Mouse (Mus musculus): ENCODE results near the gene Gm10642. TPM values are rescaled to one million over a fixed set of nuclear protein-coding genes. Genes with fewer than 3 reads are reported as not detected.

Gene Gm10642
- 0.49 and 0.62 TPM in 2 replicates for polyA plus RNA-seq (2015; fragmentation: Nextera tagmentation; extraction: Ambion mirVana)

- H3K27me3 ChIP-seq = no peaks in the 10 kb centered on the region
- peak within 1 kb of the TSS; percentile 96 for H3K4me3 ChIP-seq (replicated peaks)
- peak; percentile 76 for ATAC-seq
- H3K4me1 ChIP-seq (replicated peaks) = peaks cover 42% of the 10 kb centered on the region
- no peaks in the 10 kb centered on the region for H3K9me3 ChIP-seq
- no peaks in the 10 kb centered on the region for H3K36me3 ChIP-seq
- H3K27ac ChIP-seq = peak within 1 kb of the TSS; percentile 96
- under 1% methylated on average over 70 of the region's 72 CpGs for WGBS
- peak within 1 kb of the TSS; percentile 71 for H3K4me2 ChIP-seq (replicated peaks)
- peak within 1 kb of the TSS; percentile 96 for H3K9ac ChIP-seq (replicated peaks)
Observed at GRCm38 (mm10) chr9:70656130-70657007, at the start of gene Gm10642. Gm10642 (plus strand) TSS chr9:70656251.

GRCm38 (mm10) chr9:70611026-70611673 lies 44.9 kb upstream of the Gm10642 start:
- H3K4me1 ChIP-seq (replicated peaks) = no peaks in the 10 kb centered on the region
- H3K4me2 ChIP-seq (replicated peaks) = no peak overlapping the region
- H3K4me3 ChIP-seq (replicated peaks) = no peak overlapping the region
- H3K9ac ChIP-seq (replicated peaks) = no peak overlapping the region
- no peak for ATAC-seq
- H3K36me3 ChIP-seq = peaks cover 27% of the 10 kb centered on the region
- WGBS = 76% methylated on average over 3 of the region's 3 CpGs
- H3K27me3 ChIP-seq = no peaks in the 10 kb centered on the region
- H3K9me3 ChIP-seq = no peaks in the 10 kb centered on the region
- no peak overlapping the region for H3K27ac ChIP-seq

- H3K9ac ChIP-seq (replicated peaks) = no peak overlapping the region
- H3K9me3 ChIP-seq = no peaks in the 10 kb centered on the region
- 91% methylated on average over 2 of the region's 2 CpGs for WGBS
- ATAC-seq = no peak
- H3K27me3 ChIP-seq = no peaks in the 10 kb centered on the region
- H3K27ac ChIP-seq = no peak overlapping the region
- H3K4me3 ChIP-seq (replicated peaks) = no peak overlapping the region
- H3K36me3 ChIP-seq = peaks cover 6% of the 10 kb centered on the region
- H3K4me2 ChIP-seq (replicated peaks) = no peak overlapping the region
- no peaks in the 10 kb centered on the region for H3K4me1 ChIP-seq (replicated peaks)
Observed at GRCm38 (mm10) chr9:70629711-70630110, 26.3 kb upstream of the Gm10642 start.

GRCm38 (mm10) chr9:70631665-70632064 lies 24.4 kb upstream of the Gm10642 start:
- Histone ChIP-seq H3K9ac (replicated peaks) (no peak overlapping the region), H3K4me2 (replicated peaks) (no peak overlapping the region), H3K36me3 (no peaks in the 10 kb centered on the region; the same call in 1 of the 2 replicates), H3K27ac (no peak overlapping the region), H3K4me3 (replicated peaks) (no peak overlapping the region), H3K27me3 (no peaks in the 10 kb centered on the region), H3K4me1 (replicated peaks) (no peaks in the 10 kb centered on the region), H3K9me3 (no peaks in the 10 kb centered on the region)
- 28% methylated on average over 5 of the region's 5 CpGs for WGBS
- ATAC-seq = no peak

- ATAC-seq = no peak
- WGBS = 90% methylated on average over 2 of the region's 2 CpGs
- Histone ChIP-seq H3K9me3 (no peaks in the 10 kb centered on the region), H3K4me1 (replicated peaks) (no peaks in the 10 kb centered on the region), H3K4me2 (replicated peaks) (no peak overlapping the region), H3K27me3 (no peaks in the 10 kb centered on the region), H3K36me3 (peaks cover 6% of the 10 kb centered on the region; the same call in 1 of the 2 replicates), H3K4me3 (replicated peaks) (no peak overlapping the region), H3K9ac (replicated peaks) (no peak overlapping the region), H3K27ac (no peak overlapping the region)
Observed at GRCm38 (mm10) chr9:70636748-70637147, 19.3 kb upstream of the Gm10642 start.

- H3K9ac ChIP-seq (replicated peaks) = no peak overlapping the region
- no peak overlapping the region for H3K27ac ChIP-seq
- H3K4me3 ChIP-seq (replicated peaks) = no peak overlapping the region
- 88% methylated on average over 2 of the region's 2 CpGs for WGBS
- no peak for ATAC-seq
- peaks cover 7% of the 10 kb centered on the region for H3K36me3 ChIP-seq
- H3K4me1 ChIP-seq (replicated peaks) = peaks cover 30% of the 10 kb centered on the region
- H3K4me2 ChIP-seq (replicated peaks) = no peak overlapping the region
- H3K27me3 ChIP-seq = no peaks in the 10 kb centered on the region
- H3K9me3 ChIP-seq = no peaks in the 10 kb centered on the region
Observed at GRCm38 (mm10) chr9:70650260-70650659, 5.8 kb upstream of the Gm10642 start.

- Histone ChIP-seq H3K9me3 (no peaks in the 10 kb centered on the region), H3K27ac (no peak overlapping the region), H3K4me3 (replicated peaks) (no peak overlapping the region), H3K4me1 (replicated peaks) (peaks cover 37% of the 10 kb centered on the region), H3K36me3 (peaks cover 7% of the 10 kb centered on the region), H3K27me3 (no peaks in the 10 kb centered on the region), H3K4me2 (replicated peaks) (no peak overlapping the region), H3K9ac (replicated peaks) (no peak overlapping the region)
- WGBS = 100% methylated on average over 1 of the region's 1 CpGs
- no peak for ATAC-seq
Observed at GRCm38 (mm10) chr9:70650994-70651393, 5.1 kb upstream of the Gm10642 start.

GRCm38 (mm10) chr9:70652221-70652620 lies 3.8 kb upstream of the Gm10642 start:
- Histone ChIP-seq H3K4me3 (replicated peaks) (no peak overlapping the region), H3K9me3 (no peaks in the 10 kb centered on the region), H3K4me2 (replicated peaks) (peak overlapping the region; percentile 51; the same call in 1 of the 2 replicates), H3K27ac (no peak overlapping the region), H3K36me3 (peaks cover 7% of the 10 kb centered on the region), H3K9ac (replicated peaks) (no peak overlapping the region), H3K27me3 (no peaks in the 10 kb centered on the region), H3K4me1 (replicated peaks) (peaks cover 38% of the 10 kb centered on the region)
- 83% methylated on average over 2 of the region's 2 CpGs for WGBS
- ATAC-seq = no peak

- Histone ChIP-seq H3K27me3 (no peaks in the 10 kb centered on the region), H3K9me3 (no peaks in the 10 kb centered on the region), H3K36me3 (peaks cover 7% of the 10 kb centered on the region), H3K4me1 (replicated peaks) (peaks cover 42% of the 10 kb centered on the region), H3K4me3 (replicated peaks) (peak overlapping the region; percentile 27), H3K27ac (no peak overlapping the region), H3K4me2 (replicated peaks) (peak overlapping the region; percentile 51), H3K9ac (replicated peaks) (0 out of 2 replicates have a peak overlapping the region, but pooled peaks have one; percentile 32)
- 80% methylated on average over 2 of the region's 2 CpGs for WGBS
- no peak for ATAC-seq
Observed at GRCm38 (mm10) chr9:70653875-70654274, 2.2 kb upstream of the Gm10642 start.

- Histone ChIP-seq H3K9ac (replicated peaks) (no peak overlapping the region), H3K4me3 (replicated peaks) (peak overlapping the region; percentile 27), H3K4me1 (replicated peaks) (peaks cover 42% of the 10 kb centered on the region), H3K36me3 (peaks cover 5% of the 10 kb centered on the region), H3K9me3 (no peaks in the 10 kb centered on the region), H3K27me3 (no peaks in the 10 kb centered on the region), H3K27ac (no peak overlapping the region), H3K4me2 (replicated peaks) (peak overlapping the region; percentile 51)
- 63% methylated on average over 4 of the region's 4 CpGs for WGBS
- ATAC-seq = no peak
Observed at GRCm38 (mm10) chr9:70654496-70654895, 1.6 kb upstream of the Gm10642 start.

- ATAC-seq = 0 out of 2 replicates have a peak, but pooled peaks have one; percentile 2
- Histone ChIP-seq H3K36me3 (no peaks in the 10 kb centered on the region), H3K27me3 (no peaks in the 10 kb centered on the region), H3K9ac (replicated peaks) (peak overlapping the region; percentile 96), H3K4me1 (replicated peaks) (peaks cover 42% of the 10 kb centered on the region), H3K27ac (no peak overlapping the region), H3K4me2 (replicated peaks) (peak overlapping the region; percentile 71), H3K4me3 (replicated peaks) (peak overlapping the region; percentile 96), H3K9me3 (no peaks in the 10 kb centered on the region)
- 36% methylated on average over 2 of the region's 2 CpGs for WGBS
Observed at GRCm38 (mm10) chr9:70655764-70656129, 304 bp upstream of the Gm10642 start.
